Mouse (Mus musculus): ENCODE measurements around the gene Accs.
A peak's percentile ranks its signal among the peaks of the same experiment; 100 is the strongest.

The Accs gene

GRCm38 (mm10) chr2:93791516-93792499, 57.9 kb downstream of the Accs start:
- DNase-seq, result peak; percentile 93 to 95

GRCm38 (mm10) chr2:93790798-93791345, 58.9 kb downstream of the Accs start:
- peak; percentile 53 to 58 for DNase-seq

DNA sequence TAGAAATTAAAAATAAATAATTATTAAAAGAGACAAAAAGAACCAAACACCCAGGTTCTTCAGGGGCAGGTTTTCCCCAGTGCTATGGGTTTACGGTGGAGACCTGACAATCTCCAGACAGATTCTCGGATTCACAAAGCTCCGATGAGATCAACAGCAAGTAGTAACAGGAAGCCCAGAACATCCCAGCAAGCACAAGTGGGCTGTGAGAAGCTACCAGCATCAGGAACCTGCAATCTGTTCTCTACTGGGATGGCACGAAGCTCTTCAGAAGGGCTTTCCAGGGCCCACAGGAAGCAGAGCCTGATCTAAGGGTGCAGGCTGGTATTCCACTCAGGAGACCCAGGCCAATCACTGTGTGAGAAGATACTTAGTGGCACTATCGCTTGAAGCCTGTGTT, 61.2 kb downstream of the Accs start:
- DNase-seq, result no peak

- DNase-seq, result peak; percentile 90 to 93
These were observed 63.6 kb downstream of the Accs start for GRCm38 (mm10) chr2:93786175-93786574.

- no peak for DNase-seq
These were observed 64.3 kb downstream of the Accs start for GRCm38 (mm10) chr2:93785432-93785798.

- DNase-seq, result peak; percentile 62 to 74
These were observed 64.9 kb downstream of the Accs start for GRCm38 (mm10) chr2:93784721-93785431.

GRCm38 (mm10) chr2:93783926-93784539, 65.7 kb downstream of the Accs start:
- DNase-seq, result peak; percentile 63 to 67

Data from cerebellum, postnatal 10 days (tissue).